Mouse (Mus musculus) hindbrain, embryonic 15.5 days (tissue): ENCODE measurements around the gene Tmem30a. TPM values are rescaled to one million over a fixed set of nuclear protein-coding genes. Genes with fewer than 3 reads are reported as not detected.

Experiments used
- ATAC-seq: fragments of 200-750 bp; cut with Nextera tagmentation; 2 replicates; pipeline ENCODE4 v1.8.0; 2017; ENCODE audit warnings: low read depth, moderate number of reproducible peaks, moderate TSS enrichment; ENCODE audit not compliant: low FRiP score
- H3K27ac ChIP-seq: fragments of 300-500 bp; sonication (generic); replicated peaks from 2 replicates; pipeline ENCODE4 v1.5.1; 2015; ENCODE audit warnings: mild to moderate bottlenecking, inconsistent platforms
- H3K27me3 ChIP-seq: fragments of 300-500 bp; sonication (generic); 2 replicates; pipeline ENCODE4 v1.6.1; 2015; ENCODE audit warnings: control low read depth, inconsistent platforms
- H3K36me3 ChIP-seq: fragments of 300-500 bp; sonication (generic); 2 replicates; pipeline ENCODE4 v1.6.1; 2015; ENCODE audit warnings: control low read depth, inconsistent platforms
- H3K4me1 ChIP-seq: fragments of 300-500 bp; sonication (generic); replicated peaks from 2 replicates; pipeline ENCODE4 v1.6.1; 2015; ENCODE audit warnings: control low read depth, inconsistent platforms
- H3K4me2 ChIP-seq: fragments of 300-500 bp; sonication (generic); 2 replicates; pipeline ENCODE4 v1.6.1; 2015; ENCODE audit warnings: moderate library complexity, mild to moderate bottlenecking, inconsistent platforms
- H3K4me3 ChIP-seq: fragments of 300-500 bp; sonication (generic); 2 replicates; pipeline ENCODE4 v1.5.1; 2015; ENCODE audit warnings: mild to moderate bottlenecking, inconsistent platforms
- H3K9ac ChIP-seq: fragments of 300-500 bp; sonication (generic); 2 replicates; pipeline ENCODE4 v1.6.1; 2015; ENCODE audit warnings: inconsistent platforms
- H3K9me3 ChIP-seq: fragments of 300-500 bp; sonication (generic); 2 replicates; pipeline ENCODE4 v1.6.1; 2016; ENCODE audit warnings: control low read depth, inconsistent platforms
- WGBS: fragments of 180-500 bp; shearing (Covaris S2); methylation state at CpG from one replicate; pipeline ENCODE4 v1.1.7; 2015; 5-methylcytosine and 5-hydroxymethylcytosine counted together
- polyA plus RNA-seq: library from polyadenylated mRNA; unstranded; fragments of >200 nt; fragmentation: Nextera tagmentation; extraction: Ambion mirVana; gene quantifications from 2 replicates; pipeline ENCODE4 v1.2.1, GENCODE M21; 2015

Gene Tmem30a
- 115 and 117 TPM in 2 replicates for polyA plus RNA-seq

GRCm38 (mm10) chr9:79792841-79793835 lies at the start of gene Tmem30a:
TSS of gene Tmem30a (minus strand) at chr9:79793507.
- peak within 1 kb of the TSS; percentile 70 for H3K4me2 ChIP-seq
- H3K27me3 ChIP-seq = no peaks in the 10 kb centered on the region
- peak within 1 kb of the TSS; percentile 81 for H3K4me3 ChIP-seq
- WGBS = under 1% methylated on average over 91 of the region's 91 CpGs
- no peaks in the 10 kb centered on the region for H3K9me3 ChIP-seq
- H3K27ac ChIP-seq = peak within 1 kb of the TSS; percentile 89
- peak; percentile 99 for ATAC-seq
- H3K9ac ChIP-seq = peak within 1 kb of the TSS; percentile 96
- peaks cover 24% of the 10 kb centered on the region for H3K4me1 ChIP-seq
- H3K36me3 ChIP-seq = no peaks in the 10 kb centered on the region

GRCm38 (mm10) chr9:79842615-79843014 lies 49.3 kb upstream of the Tmem30a start:
- Histone ChIP-seq H3K36me3 (no peaks in the 10 kb centered on the region), H3K9me3 (no peaks in the 10 kb centered on the region), H3K4me3 (no peak overlapping the region), H3K9ac (no peak overlapping the region), H3K27ac (no peak overlapping the region), H3K4me2 (no peak overlapping the region), H3K4me1 (no peaks in the 10 kb centered on the region), H3K27me3 (no peaks in the 10 kb centered on the region)
- 90% methylated on average over 6 of the region's 6 CpGs for WGBS
- ATAC-seq = no peak

GRCm38 (mm10) chr9:79842028-79842427 lies 48.7 kb upstream of the Tmem30a start:
- no peaks in the 10 kb centered on the region for H3K27me3 ChIP-seq
- no peaks in the 10 kb centered on the region for H3K4me1 ChIP-seq
- no peaks in the 10 kb centered on the region for H3K9me3 ChIP-seq
- no peak overlapping the region for H3K4me3 ChIP-seq
- H3K9ac ChIP-seq = no peak overlapping the region
- no peak for ATAC-seq
- no peak overlapping the region for H3K27ac ChIP-seq
- H3K36me3 ChIP-seq = no peaks in the 10 kb centered on the region
- no peak overlapping the region for H3K4me2 ChIP-seq

DNA sequence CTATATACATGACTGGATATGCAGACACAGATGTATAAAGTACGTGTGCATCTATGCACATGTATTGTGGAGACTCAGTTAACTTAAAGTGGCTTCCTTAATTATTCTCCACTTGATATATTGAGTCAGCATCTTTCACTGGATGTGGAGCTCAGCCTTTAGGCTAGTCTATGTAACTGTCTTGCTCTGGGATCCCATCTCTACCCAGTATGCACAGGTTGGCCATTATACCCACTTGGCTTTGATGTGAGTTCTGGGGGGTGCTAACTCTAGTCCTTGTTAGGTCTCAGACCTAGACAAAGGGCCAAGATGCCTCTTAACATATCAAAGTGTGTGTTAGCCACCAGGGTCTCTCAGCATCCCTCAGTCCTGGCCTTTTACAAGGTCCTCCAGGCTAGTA lies 38.0 kb upstream of the Tmem30a start:
- ATAC-seq = no peak

GRCm38 (mm10) chr9:79830874-79831273 lies 37.6 kb upstream of the Tmem30a start:
- peak; percentile 66 for ATAC-seq
- Histone ChIP-seq H3K27ac (no peak overlapping the region), H3K27me3 (no peaks in the 10 kb centered on the region), H3K4me1 (peaks cover 13% of the 10 kb centered on the region; the same call in 1 of the 2 replicates), H3K36me3 (no peaks in the 10 kb centered on the region), H3K9ac (no peak overlapping the region), H3K4me3 (no peak overlapping the region), H3K4me2 (peak overlapping the region; percentile 49; the same call in 1 of the 2 replicates), H3K9me3 (no peaks in the 10 kb centered on the region)
- WGBS = 9% methylated on average over 4 of the region's 4 CpGs

More for the DNA sequence above, 38.0 kb upstream of the Tmem30a start:
- Histone ChIP-seq H3K4me1 (peaks cover 13% of the 10 kb centered on the region; the same call in 1 of the 2 replicates), H3K27ac (no peak overlapping the region), H3K4me2 (no peak overlapping the region), H3K27me3 (no peaks in the 10 kb centered on the region), H3K4me3 (no peak overlapping the region), H3K9ac (no peak overlapping the region), H3K9me3 (no peaks in the 10 kb centered on the region), H3K36me3 (no peaks in the 10 kb centered on the region)
- 83% methylated on average over 1 of the region's 1 CpGs for WGBS

DNA sequence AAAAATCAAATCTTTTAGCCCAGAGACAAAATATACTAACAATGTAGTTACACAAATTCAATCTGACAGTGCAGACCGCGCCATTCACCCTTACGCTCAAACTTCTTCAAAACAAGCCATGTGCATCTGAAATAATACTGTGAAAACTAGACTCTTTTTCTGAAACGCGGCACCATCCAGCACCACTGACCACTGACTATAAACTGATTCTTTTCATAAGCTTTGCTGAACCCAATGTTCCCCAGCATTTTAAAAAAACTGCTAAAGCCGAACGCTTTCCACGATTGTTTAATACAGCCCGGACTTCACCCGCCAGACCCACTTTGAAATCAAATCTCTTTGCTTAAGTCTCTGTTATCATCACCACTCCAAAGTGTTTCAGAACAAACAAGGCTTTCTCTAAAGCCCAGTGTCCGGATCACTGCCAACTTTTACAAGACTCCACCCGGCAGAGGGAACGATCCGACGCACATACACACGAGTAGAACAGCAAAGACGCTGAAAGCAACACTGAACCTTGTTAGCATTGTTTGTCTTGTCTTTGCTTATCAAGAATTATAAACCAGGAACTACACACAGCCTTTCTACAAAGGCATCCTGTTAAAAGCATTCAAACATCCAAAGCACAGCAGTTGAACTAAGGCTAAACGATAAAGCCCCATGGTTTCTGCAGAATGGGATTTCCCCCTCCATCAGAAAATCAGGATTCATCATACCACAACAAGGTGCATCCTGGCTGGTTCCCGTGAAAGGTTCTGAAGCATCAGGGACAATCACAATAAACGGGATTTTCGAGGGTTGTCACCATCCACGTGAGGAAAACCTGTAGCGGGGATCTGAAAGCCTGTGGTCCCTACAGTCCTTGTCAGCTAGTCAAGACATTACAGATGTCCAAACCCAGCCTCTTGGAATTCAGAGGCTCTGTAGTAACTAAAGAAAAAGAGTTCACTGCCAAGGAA lies 36.8 kb upstream of the Tmem30a start:
- Histone ChIP-seq H3K27me3 (no peaks in the 10 kb centered on the region), H3K27ac (no peak overlapping the region), H3K4me2 (peak overlapping the region; percentile 49), H3K9me3 (no peaks in the 10 kb centered on the region), H3K36me3 (no peaks in the 10 kb centered on the region), H3K4me1 (peaks cover 13% of the 10 kb centered on the region; the same call in 1 of the 2 replicates), H3K9ac (no peak overlapping the region), H3K4me3 (peak overlapping the region; percentile 20)
- WGBS = 43% methylated on average over 23 of the region's 23 CpGs
- no peak for ATAC-seq

GRCm38 (mm10) chr9:79827072-79827471 lies 33.8 kb upstream of the Tmem30a start:
- Histone ChIP-seq H3K4me1 (peaks cover 13% of the 10 kb centered on the region; the same call in 1 of the 2 replicates), H3K9me3 (no peaks in the 10 kb centered on the region), H3K27ac (no peak overlapping the region), H3K4me2 (no peak overlapping the region), H3K9ac (no peak overlapping the region), H3K36me3 (no peaks in the 10 kb centered on the region), H3K27me3 (no peaks in the 10 kb centered on the region), H3K4me3 (no peak overlapping the region)
- no peak for ATAC-seq
- WGBS = 63% methylated on average over 2 of the region's 2 CpGs

GRCm38 (mm10) chr9:79825526-79825925 lies 32.2 kb upstream of the Tmem30a start:
- no peak for ATAC-seq
- no peak overlapping the region for H3K4me3 ChIP-seq
- peaks cover 9% of the 10 kb centered on the region; the same call in 1 of the 2 replicates for H3K4me1 ChIP-seq
- no peak overlapping the region for H3K9ac ChIP-seq
- H3K4me2 ChIP-seq = no peak overlapping the region
- no peak overlapping the region for H3K27ac ChIP-seq
- no peaks in the 10 kb centered on the region for H3K27me3 ChIP-seq
- no peaks in the 10 kb centered on the region for H3K9me3 ChIP-seq
- no peaks in the 10 kb centered on the region for H3K36me3 ChIP-seq
- WGBS = 24% methylated on average over 7 of the region's 7 CpGs

DNA sequence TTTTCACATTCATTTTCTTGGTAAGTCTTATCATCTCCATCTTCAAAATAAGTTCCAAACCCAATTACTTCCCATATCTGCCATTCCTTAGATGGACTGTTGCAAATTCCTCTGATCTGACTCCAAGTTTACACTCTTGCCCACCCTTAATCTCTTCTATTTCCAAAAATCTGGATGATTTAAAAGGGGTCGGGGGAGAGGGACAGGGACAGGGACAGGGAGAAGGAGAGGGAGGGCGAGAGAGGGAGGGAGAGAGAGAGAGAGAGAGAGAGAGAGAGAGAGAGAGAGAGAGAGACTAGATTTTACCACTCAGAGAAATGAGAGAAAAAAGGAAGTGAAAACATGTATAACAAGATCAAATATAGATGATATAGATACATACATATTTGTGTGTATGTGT lies 30.5 kb upstream of the Tmem30a start:
- no peak for ATAC-seq
- WGBS = 29% methylated on average over 2 of the region's 2 CpGs
- H3K4me3 ChIP-seq = no peak overlapping the region
- H3K4me2 ChIP-seq = no peak overlapping the region
- no peak overlapping the region for H3K27ac ChIP-seq
- no peaks in the 10 kb centered on the region for H3K4me1 ChIP-seq
- H3K36me3 ChIP-seq = 0 out of 2 replicates have a peak, but pooled peaks cover 2% of the 10 kb centered on the region
- H3K9me3 ChIP-seq = no peaks in the 10 kb centered on the region
- no peaks in the 10 kb centered on the region for H3K27me3 ChIP-seq
- no peak overlapping the region for H3K9ac ChIP-seq

DNA sequence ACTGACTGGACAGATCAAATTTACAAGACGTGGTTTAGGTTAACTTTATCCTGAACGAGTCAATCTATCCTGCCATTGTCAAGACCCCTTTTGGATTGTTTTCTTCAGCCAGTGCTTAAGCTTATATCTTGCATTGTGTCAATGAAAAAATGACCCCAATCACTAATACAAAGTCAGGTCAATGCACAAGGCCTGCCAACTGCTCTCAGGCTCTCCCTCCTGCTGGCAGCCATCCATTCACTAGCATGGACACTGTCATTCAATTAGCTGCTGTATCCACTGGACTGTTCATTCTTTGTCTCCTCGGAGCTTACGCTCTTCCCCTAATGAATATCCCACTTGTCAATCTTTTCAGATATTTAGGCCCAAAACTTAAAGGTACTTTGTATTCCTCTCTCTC lies 30.1 kb upstream of the Tmem30a start:
- H3K4me2 ChIP-seq = no peak overlapping the region
- ATAC-seq = no peak
- no peaks in the 10 kb centered on the region for H3K4me1 ChIP-seq
- H3K27ac ChIP-seq = no peak overlapping the region
- H3K9ac ChIP-seq = no peak overlapping the region
- 15% methylated on average over 4 of the region's 4 CpGs for WGBS
- no peak overlapping the region for H3K4me3 ChIP-seq
- no peaks in the 10 kb centered on the region for H3K27me3 ChIP-seq
- 0 out of 2 replicates have a peak, but pooled peaks cover 6% of the 10 kb centered on the region for H3K36me3 ChIP-seq
- H3K9me3 ChIP-seq = no peaks in the 10 kb centered on the region

GRCm38 (mm10) chr9:79816464-79816863 lies 23.2 kb upstream of the Tmem30a start:
- H3K36me3 ChIP-seq = 0 out of 2 replicates have a peak, but pooled peaks cover 7% of the 10 kb centered on the region
- H3K4me2 ChIP-seq = no peak overlapping the region
- no peaks in the 10 kb centered on the region for H3K27me3 ChIP-seq
- no peak overlapping the region for H3K4me3 ChIP-seq
- no peak overlapping the region for H3K9ac ChIP-seq
- H3K27ac ChIP-seq = no peak overlapping the region
- no peak for ATAC-seq
- no peaks in the 10 kb centered on the region for H3K9me3 ChIP-seq
- no peaks in the 10 kb centered on the region for H3K4me1 ChIP-seq
- 91% methylated on average over 5 of the region's 5 CpGs for WGBS
